Mouse (Mus musculus): ENCODE results near the gene Gorasp1. TPM values are rescaled to one million over a fixed set of nuclear protein-coding genes. Genes with fewer than 3 reads are reported as not detected.

The Gorasp1 gene
- total RNA-seq, 4 experiments from 2014 or later: 30.5 to 35.7 (median 34.1) TPM

GRCm38 (mm10) chr9:119926497-119926896 lies 10.9 kb downstream of the Gorasp1 start:
- no peak for DNase-seq (ENCODE audit: low spot score in 2 of 2)

DNA sequence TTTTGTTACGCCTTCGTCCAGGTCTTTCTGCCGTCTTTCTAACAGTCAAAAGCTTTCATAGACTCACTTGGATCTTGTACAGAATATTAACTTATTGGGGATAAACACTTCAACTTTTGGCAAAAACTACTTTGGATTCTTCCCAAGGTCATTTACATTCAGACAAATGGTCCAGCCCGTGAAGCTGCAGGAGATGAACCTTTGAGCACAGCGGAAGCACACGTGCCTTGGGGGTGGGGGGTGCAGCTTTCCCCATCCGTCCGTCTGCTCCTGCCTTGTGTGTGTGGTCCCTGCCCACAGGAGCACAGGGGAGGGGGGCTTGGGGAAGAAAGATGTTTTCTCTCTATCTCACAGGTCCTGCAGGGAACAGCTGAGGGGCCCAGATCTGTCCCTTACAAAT lies 11.6 kb downstream of the Gorasp1 start:
- DNase-seq (ENCODE audit: low spot score in 2 of 2): no peak

DNA sequence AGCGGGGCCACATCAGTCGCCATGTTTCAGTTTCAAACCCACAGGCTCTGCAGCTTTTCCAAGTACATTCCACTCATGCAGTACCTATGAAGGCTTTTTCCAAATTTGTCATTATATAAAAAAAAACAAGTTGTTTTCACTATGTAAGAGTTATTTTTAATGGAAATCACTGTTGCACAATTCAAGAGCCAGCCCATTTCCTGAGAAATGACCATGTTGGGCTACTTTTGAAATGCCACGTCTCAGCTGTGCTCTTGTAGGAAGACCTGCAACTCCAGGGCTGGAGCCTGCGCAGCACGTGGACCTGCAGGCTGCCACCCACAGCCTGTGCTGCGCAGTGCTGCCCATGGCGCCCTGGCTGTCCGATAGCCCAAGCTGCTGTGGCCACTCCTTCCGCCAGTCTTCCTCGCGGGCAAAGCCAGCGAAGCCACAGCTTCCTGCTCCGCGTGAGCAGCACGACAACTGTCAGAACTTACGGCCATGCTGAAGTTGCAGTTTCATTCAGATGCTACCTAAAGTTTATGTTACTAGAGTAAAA lies 12.2 kb downstream of the Gorasp1 start:
- DNase-seq (ENCODE audit: low spot score in 2 of 2): no peak

GRCm38 (mm10) chr9:119923462-119923861 lies 13.9 kb downstream of the Gorasp1 start:
- DNase-seq (ENCODE audit: low spot score in 2 of 2): no peak

DNA sequence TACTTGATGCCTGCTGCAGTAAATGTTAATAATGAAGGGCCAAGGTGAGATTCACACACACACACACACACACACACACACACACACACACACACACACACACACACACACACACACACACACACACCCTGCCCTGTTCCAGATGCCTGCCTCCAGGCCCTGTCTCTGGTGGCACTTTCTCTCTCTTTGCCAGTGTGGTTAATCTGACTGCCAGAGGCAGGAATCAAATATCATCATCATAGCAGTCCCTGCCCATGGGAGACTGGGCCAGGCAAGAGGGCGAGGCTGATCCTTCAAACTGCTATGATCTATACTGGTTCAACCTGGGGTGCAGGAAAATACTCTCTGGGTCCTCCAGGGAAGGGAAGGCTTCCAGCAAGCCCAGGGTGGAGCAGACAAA lies 17.5 kb downstream of the Gorasp1 start:
- DNase-seq (ENCODE audit: low spot score in 2 of 2): no peak

GRCm38 (mm10) chr9:119913087-119913838 lies 24.1 kb downstream of the Gorasp1 start:
- DNase-seq (ENCODE audit: low spot score in 2 of 2): no peak

- no peak for DNase-seq (ENCODE audit: low spot score in 2 of 2)
Observed at GRCm38 (mm10) chr9:119909931-119910330, 27.4 kb downstream of the Gorasp1 start.

GRCm38 (mm10) chr9:119908708-119909107 lies 28.7 kb downstream of the Gorasp1 start:
- DNase-seq (ENCODE audit: low spot score in 2 of 2): no peak

DNA sequence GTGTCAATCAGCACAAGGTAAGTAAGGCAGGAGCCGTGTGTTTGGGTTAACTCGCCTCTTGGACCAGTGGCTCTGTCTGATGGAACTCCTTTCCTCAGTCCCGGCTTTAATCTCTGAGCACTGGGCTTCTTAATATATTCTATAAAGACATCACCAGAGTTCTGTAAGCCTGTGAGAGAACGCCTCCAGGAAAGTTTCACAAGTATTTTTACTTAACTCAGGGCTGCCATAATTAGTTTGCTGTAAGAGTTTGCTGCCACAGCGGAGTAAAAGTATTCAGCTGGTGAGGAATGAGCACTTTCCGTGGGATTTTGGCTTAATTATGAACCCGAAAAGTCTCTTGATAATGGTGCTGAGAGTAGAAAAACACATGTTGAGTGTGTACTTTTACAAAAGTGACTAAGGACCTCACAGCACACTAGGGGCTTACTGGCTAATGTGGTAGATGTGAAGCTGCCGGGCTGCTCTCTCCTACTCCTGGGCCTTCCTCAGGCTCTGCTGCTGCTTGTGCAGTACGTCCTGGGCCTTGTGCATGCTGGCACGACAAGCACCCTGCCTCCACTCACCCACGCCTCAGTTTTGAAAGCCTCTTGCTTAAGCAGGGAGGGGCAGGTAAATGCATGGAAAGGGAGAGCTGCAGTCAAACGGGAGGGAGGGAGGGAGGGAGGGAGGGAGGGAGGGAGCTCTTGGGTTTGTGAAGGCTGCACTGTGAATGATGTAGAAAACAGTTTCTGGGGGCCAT lies 34.8 kb downstream of the Gorasp1 start:
- DNase-seq (ENCODE audit: low spot score in 2 of 2): no peak

DNA sequence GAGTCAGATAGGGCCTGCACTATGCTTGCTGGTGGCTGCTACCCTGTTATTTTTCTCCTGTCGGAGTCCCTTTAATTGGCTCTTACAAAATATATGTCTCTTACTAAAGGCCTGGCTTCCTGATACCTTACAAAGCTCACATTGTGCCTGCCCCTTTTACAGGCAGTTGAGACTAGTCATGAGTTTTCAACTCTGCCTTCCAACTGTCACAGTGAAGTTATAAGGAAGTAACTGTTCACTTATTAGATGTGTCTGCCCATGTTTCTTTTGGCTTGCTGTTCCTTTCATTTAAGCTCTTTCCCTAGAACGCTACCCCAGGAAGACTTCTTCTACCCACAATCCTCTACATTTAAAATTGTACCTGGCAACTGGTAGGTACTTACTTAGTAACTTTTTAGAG lies 37.9 kb downstream of the Gorasp1 start:
- no peak for DNase-seq (ENCODE audit: low spot score in 2 of 2)

DNA sequence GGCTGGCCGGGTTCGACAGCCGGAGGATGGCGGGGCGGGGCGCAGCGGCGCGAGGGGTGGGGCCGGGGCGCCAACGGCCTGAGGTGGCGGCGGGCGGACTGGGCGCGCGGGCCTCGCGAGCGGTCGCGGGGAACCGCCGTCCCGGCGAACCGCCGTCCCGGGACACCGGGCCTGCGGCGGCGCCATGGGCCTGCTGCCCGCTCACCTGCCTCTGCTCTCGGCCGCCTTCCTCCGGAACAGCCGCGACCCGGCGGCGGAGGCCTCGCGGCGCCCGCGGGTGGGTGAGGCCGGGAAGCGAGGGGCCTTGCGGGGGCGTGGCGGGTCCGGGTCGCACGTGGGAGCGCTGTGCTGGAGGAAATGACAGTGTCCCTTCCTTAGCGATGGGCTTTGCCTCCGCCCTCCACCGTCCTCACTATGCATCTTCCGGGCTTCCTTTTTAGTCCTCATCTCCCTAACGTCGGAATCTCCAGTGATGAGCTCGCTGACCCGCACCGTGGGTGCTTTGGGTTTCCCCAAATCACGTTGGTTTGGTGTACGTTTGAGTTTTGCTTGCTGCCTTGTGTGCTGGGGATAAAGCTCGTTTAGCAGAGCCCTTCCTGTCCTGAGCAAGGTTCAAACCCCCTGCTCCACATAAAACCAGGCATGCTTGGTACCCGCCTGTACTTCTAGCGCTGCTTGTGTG lies 42.2 kb downstream of the Gorasp1 start:
- DNase-seq (ENCODE audit: low spot score in 2 of 2): peak in 1 of 2 experiments; percentile 22

GRCm38 (mm10) chr9:119894339-119895009 lies 42.9 kb downstream of the Gorasp1 start, which contains the start of gene Wdr48:
Gene Wdr48 (plus strand): TSS chr9:119894878.
- DNase-seq (ENCODE audit: low spot score in 2 of 2): peak; percentile 97 to 98

- no peak for DNase-seq (ENCODE audit: low spot score in 2 of 2)
Observed at GRCm38 (mm10) chr9:119893881-119894280, 43.5 kb downstream of the Gorasp1 start.

GRCm38 (mm10) chr9:119890692-119891091 lies 46.7 kb downstream of the Gorasp1 start:
- no peak for DNase-seq (ENCODE audit: low spot score in 2 of 2)

DNA sequence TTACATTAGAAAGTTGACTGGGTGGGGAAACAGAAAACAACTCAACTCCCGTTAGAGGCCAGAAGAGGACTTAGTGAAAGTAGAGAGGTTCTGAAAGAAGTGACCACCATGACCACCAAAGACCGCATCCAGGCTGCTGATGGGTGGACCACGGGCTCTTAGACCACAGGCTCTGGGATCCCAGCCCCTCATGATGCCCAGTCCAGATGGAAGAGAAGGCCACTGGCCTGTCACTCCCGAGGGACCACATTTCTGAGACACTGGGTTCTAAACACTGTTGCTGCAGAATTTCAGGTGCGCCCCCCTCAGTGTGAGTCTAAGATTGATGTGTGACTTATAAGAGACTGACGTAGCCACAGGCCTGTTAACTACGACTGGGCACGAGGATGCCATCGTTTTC lies 47.9 kb downstream of the Gorasp1 start:
- DNase-seq (ENCODE audit: low spot score in 2 of 2): no peak

DNA sequence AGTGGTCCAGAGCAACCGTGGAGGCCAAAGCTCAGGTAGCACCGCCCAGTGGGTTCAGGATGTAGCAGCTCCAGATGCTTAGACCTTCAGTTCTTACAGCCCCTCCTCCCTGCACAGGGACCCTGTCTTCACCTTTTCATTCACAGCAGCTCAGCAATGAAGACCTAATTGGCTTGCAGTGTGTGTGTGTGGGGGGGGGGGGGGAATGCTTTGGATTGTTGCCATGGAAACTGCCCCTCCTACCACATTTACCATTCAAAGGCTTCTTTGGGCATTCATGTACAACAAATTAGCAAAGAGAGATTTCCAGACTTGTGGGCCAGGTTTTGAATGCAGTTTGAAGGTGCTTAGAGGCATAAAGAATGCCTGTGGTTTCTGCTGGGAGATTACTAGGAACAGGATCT lies 48.5 kb downstream of the Gorasp1 start:
- no peak for DNase-seq (ENCODE audit: low spot score in 2 of 2)

GRCm38 (mm10) chr9:119887144-119887901 lies 50.0 kb downstream of the Gorasp1 start:
- no peak for DNase-seq (ENCODE audit: low spot score in 2 of 2)
